Mouse (Mus musculus) liver, adult (tissue): Measurements from ENCODE around the gene Wdr26.

Experiments
- GATA4 ChIP-seq: IDR thresholded peaks from 2 replicates; pipeline ENCODE4 v1.6.1; 2014; ENCODE audit warnings: mild to moderate bottlenecking, low read length; ENCODE audit not compliant: insufficient replicate concordance

The Wdr26 gene

GRCm38 (mm10) chr1:181211920-181212633 lies at the start of gene Wdr26:
Gene Wdr26, minus strand, starts transcription at chr1:181212001.
- no peak for TF ChIP-seq GATA4

- TF ChIP-seq GATA4: no peak
Observed at GRCm38 (mm10) chr1:181260949-181261696, 49.3 kb upstream of the Wdr26 start.

- no peak for TF ChIP-seq GATA4
Observed at GRCm38 (mm10) chr1:181260422-181260821, 48.6 kb upstream of the Wdr26 start.

GRCm38 (mm10) chr1:181259626-181260410 lies 48.0 kb upstream of the Wdr26 start:
- TF ChIP-seq GATA4: no peak

GRCm38 (mm10) chr1:181259056-181259455 lies 47.3 kb upstream of the Wdr26 start:
- TF ChIP-seq GATA4: no peak

- no peak for TF ChIP-seq GATA4
Observed at GRCm38 (mm10) chr1:181258616-181259015, 46.8 kb upstream of the Wdr26 start.

GRCm38 (mm10) chr1:181257585-181258555 lies 46.1 kb upstream of the Wdr26 start:
- TF ChIP-seq GATA4: no peak

- no peak; the same call in 1 of the 2 replicates for TF ChIP-seq GATA4
Observed at GRCm38 (mm10) chr1:181256689-181257584, 45.1 kb upstream of the Wdr26 start.

- 0 out of 2 replicates have a peak, but pooled peaks have one; percentile 12 for TF ChIP-seq GATA4
Observed at GRCm38 (mm10) chr1:181255891-181256688, 44.3 kb upstream of the Wdr26 start.

- no peak for TF ChIP-seq GATA4
Observed at GRCm38 (mm10) chr1:181255450-181255849, 43.6 kb upstream of the Wdr26 start.

GRCm38 (mm10) chr1:181251624-181252023 lies 39.8 kb upstream of the Wdr26 start:
- TF ChIP-seq GATA4: no peak

- TF ChIP-seq GATA4: no peak
Observed at GRCm38 (mm10) chr1:181250961-181251360, 39.2 kb upstream of the Wdr26 start.

- TF ChIP-seq GATA4: no peak
Observed at GRCm38 (mm10) chr1:181249537-181249936, 37.7 kb upstream of the Wdr26 start.
